Mouse (Mus musculus) urinary bladder, adult 2 months (tissue): Measurements from ENCODE around the gene Nat8f3. TPM values are rescaled to one million over a fixed set of nuclear protein-coding genes. Genes with fewer than 3 reads are reported as not detected.
"Not testable (repeated sequence)": the region's sequence is repeated elsewhere in the genome, so short reads cannot be mapped to it uniquely, and the experiment has no call there.

Experiments
- DNase-seq: peaks from one replicate; pipeline ENCODE4 v3.0.0; 2022; ENCODE audit warnings: low spot score
- polyA plus RNA-seq: library from polyadenylated mRNA; depleted of rRNA; stranded (reverse); fragments of >200 nt; gene quantifications from 2 replicates; pipeline ENCODE4 v1.2.3, GENCODE M21; 2012; rRNA removed

Nat8f3 gene
- 11.4 and 11.6 TPM in 2 replicates for polyA plus RNA-seq

DNA sequence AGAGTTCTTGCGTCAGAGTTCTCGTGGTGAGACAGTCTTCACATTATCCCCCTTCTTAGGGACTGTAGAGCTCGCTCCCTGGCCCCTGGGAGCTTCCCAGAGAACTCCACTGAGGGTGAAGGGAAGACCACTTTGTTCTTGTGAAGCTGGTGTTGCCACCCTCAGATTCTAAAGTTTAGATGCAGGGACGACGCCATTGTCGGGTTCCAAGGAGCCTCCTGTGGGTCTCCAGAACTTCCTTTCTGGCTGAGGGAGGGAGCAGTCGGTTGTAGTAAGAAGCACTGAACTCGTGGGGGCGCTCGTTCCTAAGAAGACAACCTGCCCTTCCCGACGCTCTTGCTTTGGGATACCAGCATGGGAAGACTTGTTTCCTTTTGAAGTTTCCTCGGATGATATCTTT lies at the start of gene Nat8f3:
Gene Nat8f3 (minus strand): TSS at position 223 of the 400 bp plus-strand sequence.
- not testable (repeated sequence) for DNase-seq

DNA sequence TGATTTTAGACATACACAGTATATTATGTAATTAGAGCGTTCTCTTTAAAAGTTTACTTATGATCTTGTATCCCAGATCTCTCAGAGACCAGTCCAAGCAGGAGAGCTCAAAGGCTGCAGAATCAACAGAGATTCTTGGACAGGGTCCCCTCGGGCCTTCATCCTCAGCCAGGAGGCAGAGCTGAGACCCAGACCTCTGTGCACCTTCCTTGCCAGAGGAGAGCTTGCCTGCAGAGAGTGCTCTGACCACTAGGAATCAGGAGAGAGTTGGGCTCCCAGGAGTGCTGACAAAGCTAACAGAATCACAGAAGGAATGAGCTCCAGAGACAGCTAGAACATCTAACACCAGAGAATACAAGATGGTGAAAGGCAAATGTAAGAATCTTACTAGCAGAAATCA lies 47.8 kb upstream of the Nat8f3 start:
- DNase-seq, result no peak

GRCm38 (mm10) chr6:85810942-85811537 lies 45.5 kb upstream of the Nat8f3 start:
- not testable (repeated sequence) for DNase-seq

- not testable (repeated sequence) for DNase-seq
Measured at GRCm38 (mm10) chr6:85810514-85810913, 45.0 kb upstream of the Nat8f3 start.

- not testable (repeated sequence) for DNase-seq
Measured at GRCm38 (mm10) chr6:85809784-85810183, 44.2 kb upstream of the Nat8f3 start.

GRCm38 (mm10) chr6:85803180-85803579 lies 37.6 kb upstream of the Nat8f3 start:
- not testable (repeated sequence) for DNase-seq

DNA sequence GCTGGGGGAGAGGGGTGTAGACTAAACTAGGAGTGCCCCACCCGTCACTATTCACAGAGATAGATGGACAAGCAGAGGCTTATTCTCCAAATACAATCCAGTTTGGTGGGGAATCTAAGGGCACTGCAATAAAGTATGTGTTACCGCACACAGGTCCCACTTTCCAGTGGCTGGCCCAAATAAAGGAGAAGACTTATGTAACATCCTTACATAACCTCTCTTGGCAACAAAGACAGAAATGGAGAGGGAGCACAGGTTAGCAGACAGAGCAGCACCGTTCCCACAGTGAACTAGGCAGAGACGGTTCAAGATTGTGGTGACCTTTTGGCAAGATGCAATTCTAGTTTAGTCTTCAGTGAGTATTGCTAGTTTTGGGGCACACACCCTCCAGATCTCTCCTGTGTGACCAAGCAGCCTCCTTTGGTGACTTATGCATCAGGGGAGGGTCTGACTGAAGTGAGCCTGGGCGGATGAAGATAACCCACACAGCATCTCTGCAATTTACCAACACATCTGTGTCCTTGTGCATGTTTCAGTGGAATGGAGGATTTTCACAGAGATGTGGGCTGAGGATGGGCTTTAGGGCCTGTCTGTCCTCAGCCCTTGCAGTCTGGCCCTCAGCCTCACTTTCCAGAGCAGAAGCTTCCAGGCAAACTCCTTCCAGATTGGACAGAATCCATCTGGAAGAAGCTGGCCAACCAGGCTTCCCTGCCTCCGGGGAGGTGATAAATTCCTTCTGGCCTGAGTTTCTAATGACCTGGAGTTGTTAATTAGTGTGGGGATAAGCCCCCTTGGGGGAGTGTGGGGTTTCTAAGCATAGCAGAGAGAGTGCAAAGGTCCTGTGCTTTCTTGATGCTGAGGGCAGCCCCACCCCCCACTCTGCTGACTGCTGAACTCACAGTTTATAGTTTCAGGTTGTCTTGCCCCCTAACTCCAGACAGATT lies 2.2 kb downstream of the Nat8f3 start:
- DNase-seq, result not testable (repeated sequence)

DNA sequence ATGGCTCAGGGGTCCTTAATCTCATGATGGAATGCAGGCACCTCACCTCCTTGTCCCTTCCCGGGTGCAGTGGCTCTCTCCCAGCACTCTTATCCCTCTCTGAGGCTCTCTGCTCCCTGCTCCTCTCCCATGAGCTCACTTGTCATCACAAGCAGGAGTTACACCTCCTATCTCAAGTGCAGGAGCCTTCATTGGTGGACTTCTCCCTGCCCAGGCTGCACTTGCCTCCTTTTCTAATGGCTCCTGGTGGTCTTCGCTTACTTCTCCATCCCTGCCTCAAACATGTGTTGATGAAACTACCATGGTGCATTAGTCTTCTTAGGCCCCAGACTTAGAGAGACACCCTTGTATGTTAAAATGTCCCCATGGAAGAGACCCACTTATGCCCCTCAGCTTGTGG lies 2.9 kb downstream of the Nat8f3 start:
- DNase-seq, result not testable (repeated sequence)

GRCm38 (mm10) chr6:85755705-85756249 lies 9.8 kb downstream of the Nat8f3 start:
- DNase-seq, result not testable (repeated sequence)

DNA sequence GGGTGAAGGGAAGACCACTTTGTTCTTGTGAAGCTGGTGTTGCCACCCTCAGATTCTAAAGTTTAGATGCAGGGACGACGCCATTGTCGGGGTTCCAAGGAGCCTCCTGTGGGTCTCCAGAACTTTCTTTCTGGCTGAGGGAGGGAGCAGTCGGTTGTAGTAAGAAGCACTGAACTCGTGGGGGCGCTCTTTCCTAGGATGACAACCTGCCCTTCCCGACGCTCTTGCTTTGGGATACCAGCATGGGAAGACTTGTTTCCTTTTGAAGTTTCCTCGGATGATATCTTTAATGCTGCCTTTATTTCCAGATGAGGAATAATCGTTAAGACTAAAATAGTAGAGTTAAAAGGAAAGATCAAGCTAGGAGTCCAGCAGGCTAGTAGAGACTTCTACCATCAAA lies 52.4 kb downstream of the Nat8f3 start, which contains the start of gene Nat8f7:
Gene Nat8f7 (minus strand): TSS at position 101 of the 400 bp plus-strand sequence.
- DNase-seq, result not testable (repeated sequence)

DNA sequence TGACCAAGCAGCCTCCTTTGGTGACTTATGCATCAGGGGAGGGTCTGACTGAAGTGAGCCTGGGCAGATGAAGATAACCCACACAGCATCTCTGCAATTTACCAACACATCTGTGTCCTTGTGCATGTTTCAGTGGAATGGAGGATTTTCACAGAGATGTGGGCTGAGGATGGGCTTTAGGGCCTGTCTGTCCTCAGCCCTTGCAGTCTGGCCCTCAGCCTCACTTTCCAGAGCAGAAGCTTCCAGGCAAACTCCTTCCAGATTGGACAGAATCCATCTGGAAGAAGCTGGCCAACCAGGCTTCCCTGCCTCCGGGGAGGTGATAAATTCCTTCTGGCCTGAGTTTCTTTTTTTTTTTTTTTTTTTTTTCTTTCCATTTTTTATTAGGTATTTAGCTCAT lies 55.9 kb downstream of the Nat8f3 start:
- DNase-seq, result not testable (repeated sequence)

DNA sequence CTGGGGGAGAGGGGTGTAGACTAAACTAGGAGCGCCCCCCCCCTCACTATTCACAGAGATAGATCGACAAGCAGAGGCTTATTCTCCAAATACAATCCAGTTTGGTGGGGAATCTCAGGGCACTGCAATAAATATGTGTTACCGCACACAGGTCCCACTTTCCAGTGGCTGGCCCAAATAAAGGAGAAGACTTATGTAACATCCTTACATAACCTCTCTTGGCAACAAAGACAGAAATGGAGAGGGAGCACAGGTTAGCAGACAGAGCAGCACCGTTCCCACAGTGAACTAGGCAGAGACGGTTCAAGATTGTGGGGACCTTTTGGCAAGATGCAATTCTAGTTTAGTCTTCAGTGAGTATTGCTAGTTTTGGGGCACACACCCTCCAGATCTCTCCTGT lies 56.3 kb downstream of the Nat8f3 start:
- not testable (repeated sequence) for DNase-seq

GRCm38 (mm10) chr6:85701943-85702342 lies 63.6 kb downstream of the Nat8f3 start:
- not testable (repeated sequence) for DNase-seq

Other genes starting within 250 kb of the Nat8f3 start
- 2.5 and 3.3 TPM in 2 replicates for gene Alms1, start 178.2 kb downstream of the Nat8f3 start, polyA plus RNA-seq
- gene Nat8f7, start 52.5 kb downstream of the Nat8f3 start, polyA plus RNA-seq, result 2.1 and 3.8 TPM in 2 replicates
- gene Nat8f6, start 55.2 kb upstream of the Nat8f3 start, polyA plus RNA-seq, result 1.2 TPM in 2 replicates
- gene Nat8f5, start 55.2 kb upstream of the Nat8f3 start, polyA plus RNA-seq, result 1.3 and 1.4 TPM in 2 replicates
- 1.5 and 2.0 TPM in 2 replicates for gene Nat8, start 66.3 kb upstream of the Nat8f3 start, polyA plus RNA-seq
- gene Nat8f2, start 103.4 kb upstream of the Nat8f3 start, polyA plus RNA-seq, result 0.03 and 0.09 TPM in 2 replicates
- 3.1 and 3.7 TPM in 2 replicates for gene Nat8f4, start 139.1 kb upstream of the Nat8f3 start, polyA plus RNA-seq
- gene Tprkb, start 146.1 kb upstream of the Nat8f3 start, polyA plus RNA-seq, result 34.5 and 35.2 TPM in 2 replicates
- 12.5 and 17.4 TPM in 2 replicates for gene Nat8f1, start 149.9 kb upstream of the Nat8f3 start, polyA plus RNA-seq
- 80.6 and 95.1 TPM in 2 replicates for gene Dusp11, start 195.9 kb upstream of the Nat8f3 start, polyA plus RNA-seq